Mouse (Mus musculus): Measurements from ENCODE around the gene Lyar.

- TF ChIP-seq CTCF (IDR thresholded peaks at IDR 0.05; ENCODE audit: control insufficient read depth, insufficient read depth, low read length), result no peak
- TF ChIP-seq POLR2A (IDR thresholded peaks at IDR 0.05; ENCODE audit: borderline replicate concordance, control insufficient read depth, low read depth, low read length), result no peak
Measured at GRCm38 (mm10) chr5:38213009-38213408, 7.3 kb upstream of the Lyar start.
